Mouse (Mus musculus) layer of hippocampus, postnatal 36 days (tissue): ENCODE measurements around the gene E130114P18Rik. TPM values are rescaled to one million over a fixed set of nuclear protein-coding genes. Genes with fewer than 3 reads are reported as not detected.

Experiments
- DNase-seq, 2 experiments: peaks; one replicate each; pipeline ENCODE4 v3.0.0; 2022
- total RNA-seq, 2 experiments: library from RNA; stranded (reverse); gene quantifications; 2 replicates each; pipeline ENCODE4 v1.2.3; 2021

The E130114P18Rik gene
- total RNA-seq, 2 experiments from 2014 or later, result 7.5 to 8.6 TPM

DNA sequence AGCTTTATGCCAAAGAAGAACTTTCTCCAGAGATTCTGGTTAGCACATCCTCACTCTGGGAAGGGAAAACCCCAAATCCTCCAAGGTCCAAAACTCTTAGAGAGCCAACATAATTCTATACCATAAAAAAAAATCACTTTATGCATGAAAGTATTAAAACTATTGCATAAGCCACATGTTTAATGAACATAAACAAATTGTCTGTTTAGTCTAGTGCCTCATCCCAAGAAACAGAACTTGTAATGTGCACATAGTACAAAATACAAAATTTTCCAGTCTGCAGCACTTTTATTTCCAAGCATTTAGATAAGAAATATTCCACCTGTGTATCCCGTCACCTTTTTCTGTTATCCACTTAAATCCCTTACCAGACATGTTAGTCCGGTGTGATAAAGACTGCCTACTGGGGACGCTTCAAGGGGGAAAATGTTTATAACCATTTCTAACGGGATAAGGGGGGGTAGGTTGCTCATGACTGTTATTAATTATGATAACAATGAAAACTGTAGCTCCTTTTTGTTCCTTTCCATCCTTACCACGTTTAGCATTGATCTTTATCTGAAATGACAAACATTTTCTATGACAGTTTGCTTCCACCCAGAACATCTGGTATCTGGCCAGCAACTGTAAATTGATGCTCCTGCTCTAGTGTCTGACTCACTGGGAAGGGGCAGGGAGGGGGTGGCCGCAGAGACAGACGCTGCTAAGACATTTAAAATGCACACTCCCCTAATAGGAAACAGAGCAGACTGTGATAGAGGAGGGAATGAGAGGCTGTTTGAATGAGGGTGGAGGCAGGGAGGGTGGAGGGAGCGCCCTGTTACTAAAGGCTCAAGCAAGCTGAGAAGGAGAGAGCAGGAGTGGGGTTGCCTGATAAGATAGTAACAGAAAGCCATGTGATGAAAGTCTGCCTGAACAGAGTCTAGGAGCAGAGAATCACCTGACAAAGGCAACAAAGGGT, 176.7 kb downstream of the E130114P18Rik start:
- DNase-seq, result no peak

DNA sequence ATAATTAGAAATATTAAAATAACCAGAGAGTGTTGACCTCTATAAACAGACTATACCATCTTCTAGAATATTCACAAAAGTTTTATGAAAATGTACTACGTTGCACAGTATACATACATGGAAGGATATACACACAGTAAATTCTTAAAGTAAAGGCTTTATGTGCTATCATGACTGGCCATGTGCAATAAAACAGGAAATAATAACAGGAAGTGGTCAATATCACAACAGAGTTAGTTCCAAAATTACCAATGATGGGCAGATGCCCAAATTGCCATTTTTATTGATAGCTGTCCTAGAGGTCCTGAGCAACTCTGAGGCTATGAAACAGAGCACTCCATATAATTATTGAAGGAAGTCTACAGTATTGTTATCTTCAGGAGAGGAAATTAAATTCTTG, 180.4 kb downstream of the E130114P18Rik start:
- DNase-seq, result no peak

DNA sequence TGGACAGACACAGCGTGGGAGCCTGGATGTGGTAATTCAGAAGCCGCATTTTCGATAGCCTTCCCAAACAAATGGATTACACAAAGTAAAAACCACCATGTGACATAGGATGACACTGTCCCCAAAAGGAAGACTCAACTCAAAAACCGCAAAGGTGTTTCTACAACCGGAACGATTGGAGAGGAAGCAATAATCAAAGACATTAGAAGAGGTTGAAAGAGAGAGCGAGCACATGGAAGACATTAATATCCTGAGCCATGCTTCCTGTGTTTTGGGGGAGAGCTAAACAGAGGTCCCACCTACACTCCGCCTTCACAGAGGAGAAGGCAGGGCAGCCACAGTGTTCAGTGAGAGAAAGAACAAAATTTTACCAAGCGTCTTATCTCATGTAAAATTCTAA, 181.5 kb downstream of the E130114P18Rik start:
- no peak for DNase-seq

DNA sequence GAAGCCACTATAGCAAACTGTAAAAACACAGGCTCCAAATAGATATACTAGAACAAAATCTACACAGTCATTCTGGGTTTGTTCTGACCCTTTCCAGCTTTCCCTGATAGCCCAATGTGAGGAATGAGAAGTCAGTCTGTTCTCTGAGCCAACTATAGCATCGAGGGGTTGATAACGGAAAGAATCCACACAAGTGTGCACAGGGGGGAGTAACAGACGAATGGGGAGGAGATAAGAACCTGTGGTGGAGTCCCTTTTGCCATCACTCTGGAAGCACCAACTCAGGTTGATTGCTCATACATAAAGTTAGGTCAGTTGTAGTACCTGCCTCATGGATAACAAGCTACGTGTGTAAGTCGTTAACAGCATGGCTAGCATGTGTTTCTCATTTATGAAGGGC, 184.0 kb downstream of the E130114P18Rik start:
- DNase-seq, result no peak

DNA sequence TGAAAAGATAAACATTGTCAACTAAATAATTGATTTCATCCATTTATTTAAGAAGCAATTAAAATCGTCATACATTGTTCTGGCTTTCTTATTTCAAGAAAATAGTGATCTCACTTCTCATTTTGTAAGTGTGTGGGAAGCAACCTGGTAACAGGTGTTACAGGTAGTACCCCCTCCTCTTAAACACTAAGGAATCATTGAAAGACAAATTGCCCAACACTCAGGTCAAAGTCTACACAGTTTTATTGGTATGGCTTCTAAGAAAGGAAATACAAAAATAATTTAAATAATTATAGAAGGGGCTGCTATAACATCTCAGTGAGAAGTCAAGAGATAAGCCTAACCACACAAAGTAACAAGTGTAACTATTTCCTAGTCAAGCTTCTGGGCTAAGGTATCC, 188.1 kb downstream of the E130114P18Rik start:
- DNase-seq, result no peak

DNA sequence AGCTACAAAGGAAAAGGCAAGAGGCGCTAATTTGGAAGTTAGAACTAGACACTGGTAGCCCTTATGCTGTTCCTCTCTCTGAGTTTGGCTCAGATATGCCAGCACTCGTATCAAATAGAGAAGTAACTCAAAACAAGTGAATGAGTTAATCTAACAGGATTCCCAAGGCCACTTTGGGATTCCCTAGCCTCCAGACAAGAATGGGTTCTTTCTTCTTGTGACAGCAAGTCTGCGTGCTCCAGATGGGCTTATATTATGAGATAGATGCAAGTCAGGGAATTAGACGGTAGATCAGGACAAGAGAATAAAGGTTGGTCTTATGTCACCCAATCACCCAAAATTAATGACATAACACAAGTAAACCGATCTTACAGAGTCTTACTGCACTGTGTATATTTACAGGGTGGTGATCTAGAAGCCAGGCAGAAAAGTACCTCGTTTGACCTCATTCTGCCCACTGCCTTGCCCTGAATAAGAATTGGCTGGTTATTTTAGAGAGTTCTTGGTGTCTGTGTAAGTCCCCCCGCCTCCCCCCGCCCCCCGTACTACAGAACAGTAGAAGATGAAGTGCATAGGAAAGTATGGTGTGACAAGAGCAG, 190.4 kb downstream of the E130114P18Rik start:
- DNase-seq, result no peak

DNA sequence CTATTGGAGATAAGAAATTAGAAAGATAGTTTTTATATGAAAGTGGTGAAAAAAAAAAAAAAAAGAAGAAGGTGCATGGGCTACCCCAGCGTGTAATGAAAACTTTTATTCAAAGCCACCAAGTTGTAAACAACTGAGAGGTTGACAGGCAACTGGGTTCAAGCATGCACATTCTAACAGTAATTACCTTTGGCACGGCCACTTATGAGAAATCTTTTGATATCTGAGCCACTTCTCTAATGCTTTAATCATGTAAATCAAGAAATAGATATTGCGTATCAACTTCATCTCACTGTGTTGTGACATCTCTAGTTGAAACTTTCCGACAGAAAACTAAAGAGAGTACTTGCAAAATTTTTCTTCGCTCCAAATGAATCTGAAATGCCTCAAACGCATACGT, 192.7 kb downstream of the E130114P18Rik start:
- DNase-seq, result no peak

DNA sequence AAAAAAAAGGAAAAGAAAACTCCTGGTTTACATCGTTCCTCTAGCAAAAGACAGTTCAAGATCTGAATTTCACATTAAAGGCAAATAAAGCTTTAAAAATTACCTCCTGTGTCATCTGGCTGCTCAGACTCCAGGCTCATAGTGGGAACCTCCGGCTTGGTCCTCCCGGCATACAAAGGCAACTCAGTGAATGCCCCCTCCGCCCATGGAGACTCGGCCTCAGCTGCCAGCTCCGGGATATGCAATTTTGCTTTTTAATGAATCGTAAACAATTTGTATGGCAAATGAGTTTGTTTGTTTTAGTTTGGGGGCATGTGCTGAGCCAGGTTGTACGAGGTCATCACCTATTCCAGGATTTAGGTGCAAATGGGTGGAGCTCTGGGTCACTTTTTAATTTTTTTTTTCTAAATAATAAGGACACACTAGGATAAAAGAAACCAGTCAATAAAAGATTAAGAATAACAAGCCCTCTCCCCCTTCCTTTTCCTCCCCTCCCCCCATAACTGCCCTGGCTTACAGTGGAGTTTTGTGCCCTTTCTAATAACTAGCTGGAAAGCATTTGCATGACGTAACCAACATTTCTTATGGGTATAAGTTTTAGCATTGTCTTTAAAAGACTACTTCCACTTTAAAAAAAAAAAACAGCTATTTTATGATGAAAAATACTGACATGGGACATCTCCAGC, 193.3 kb downstream of the E130114P18Rik start:
- DNase-seq, result no peak

DNA sequence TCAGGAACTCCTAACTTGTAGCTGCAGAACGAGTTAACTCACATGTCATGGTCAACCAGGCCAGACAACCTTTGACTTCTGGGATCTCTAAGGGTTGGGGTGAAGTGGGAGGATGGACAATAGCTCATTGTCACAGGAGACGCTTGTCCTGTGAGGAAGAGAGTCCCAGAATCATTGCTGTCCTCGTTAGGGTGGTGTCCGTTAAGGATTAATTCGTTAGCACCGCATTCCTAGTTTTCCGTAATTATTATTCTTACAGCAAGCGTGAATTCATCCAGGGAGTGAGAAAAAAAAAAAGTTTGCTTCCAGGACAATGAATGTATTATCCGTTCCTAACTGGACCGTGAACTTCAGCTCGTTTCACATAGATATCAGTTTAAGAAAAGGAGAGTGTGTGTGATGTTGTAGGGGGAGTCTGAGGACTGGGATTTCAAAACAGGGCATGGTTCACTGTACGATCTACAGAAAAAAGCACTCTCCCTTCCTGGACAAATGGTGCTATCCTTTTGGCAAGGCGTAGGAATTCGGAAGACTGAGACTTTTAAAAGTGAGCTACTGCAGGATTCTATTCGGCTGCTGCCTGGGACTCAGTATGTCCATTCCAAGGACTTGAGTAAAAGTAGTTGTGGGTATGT, 195.0 kb downstream of the E130114P18Rik start:
- no peak for DNase-seq

DNA sequence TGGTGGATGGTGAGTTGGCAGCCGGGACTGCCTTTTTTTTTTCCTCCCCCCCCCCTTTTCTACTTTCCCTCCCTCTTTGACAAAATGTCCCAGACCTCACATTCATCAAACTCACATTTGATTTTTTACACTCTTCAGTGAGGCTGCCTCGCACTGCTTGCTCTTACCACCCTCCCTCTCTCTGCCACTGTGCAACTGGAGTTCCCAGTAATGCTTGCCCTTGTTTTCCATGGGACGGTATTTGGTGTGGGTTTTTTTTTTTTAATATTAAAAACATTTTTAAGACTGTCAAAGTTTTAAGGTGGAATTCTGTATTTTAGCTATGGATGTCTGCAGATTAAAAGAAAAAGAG, 195.8 kb downstream of the E130114P18Rik start:
- DNase-seq, result no peak

DNA sequence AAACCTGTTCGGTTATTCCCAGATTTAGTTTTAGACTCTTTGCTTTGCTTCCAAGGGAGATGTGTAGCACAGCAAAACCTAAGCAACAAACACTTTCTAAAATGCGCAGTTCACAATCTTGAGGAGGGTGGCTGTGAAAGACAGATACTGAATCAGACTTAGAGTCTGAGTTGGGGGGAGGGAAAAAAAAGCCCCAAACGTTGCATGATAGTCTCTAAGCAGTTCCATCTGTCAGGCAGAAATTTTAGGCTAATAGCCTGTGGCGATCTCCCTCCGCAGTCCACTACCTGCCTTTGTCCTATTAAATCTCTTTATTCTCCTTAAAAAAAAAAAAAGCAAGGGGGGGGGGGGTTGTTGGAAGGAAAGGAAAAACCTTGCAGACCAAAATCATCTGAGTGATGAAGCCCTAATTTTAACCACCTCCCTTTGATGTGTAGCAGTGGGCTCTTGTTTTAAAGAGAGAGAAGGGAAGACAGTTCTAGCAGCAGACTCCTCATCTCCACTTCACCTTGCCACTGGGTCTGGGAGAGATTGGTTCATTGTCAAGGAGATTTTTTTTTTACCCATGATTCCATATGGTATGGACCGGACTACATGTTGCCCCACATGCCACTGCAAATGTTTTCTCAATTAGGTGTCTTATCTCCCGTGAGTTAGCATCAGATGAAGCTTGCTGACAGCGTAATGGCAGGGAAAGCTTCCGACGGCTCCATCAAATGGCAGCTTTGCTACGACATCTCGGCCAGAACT, 196.4 kb downstream of the E130114P18Rik start:
- no peak for DNase-seq

DNA sequence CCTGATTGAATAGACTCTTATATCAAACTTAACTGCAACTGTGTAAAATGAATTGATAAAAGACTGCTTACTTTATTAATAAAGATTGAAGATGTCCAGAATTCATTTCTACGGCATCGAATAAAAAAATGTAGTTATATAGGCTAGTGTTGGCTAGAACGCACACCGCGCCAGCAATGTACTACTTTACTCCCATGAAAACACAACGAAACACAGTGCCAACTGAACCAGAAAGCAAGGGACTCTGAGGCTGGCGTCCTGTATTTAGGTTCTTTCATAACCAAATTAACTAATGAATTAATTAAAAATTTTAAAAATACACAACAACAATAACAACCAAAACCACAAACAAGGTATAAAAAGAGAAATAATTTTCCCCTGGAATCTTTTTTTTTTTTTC, 197.0 kb downstream of the E130114P18Rik start:
- no peak for DNase-seq

DNA sequence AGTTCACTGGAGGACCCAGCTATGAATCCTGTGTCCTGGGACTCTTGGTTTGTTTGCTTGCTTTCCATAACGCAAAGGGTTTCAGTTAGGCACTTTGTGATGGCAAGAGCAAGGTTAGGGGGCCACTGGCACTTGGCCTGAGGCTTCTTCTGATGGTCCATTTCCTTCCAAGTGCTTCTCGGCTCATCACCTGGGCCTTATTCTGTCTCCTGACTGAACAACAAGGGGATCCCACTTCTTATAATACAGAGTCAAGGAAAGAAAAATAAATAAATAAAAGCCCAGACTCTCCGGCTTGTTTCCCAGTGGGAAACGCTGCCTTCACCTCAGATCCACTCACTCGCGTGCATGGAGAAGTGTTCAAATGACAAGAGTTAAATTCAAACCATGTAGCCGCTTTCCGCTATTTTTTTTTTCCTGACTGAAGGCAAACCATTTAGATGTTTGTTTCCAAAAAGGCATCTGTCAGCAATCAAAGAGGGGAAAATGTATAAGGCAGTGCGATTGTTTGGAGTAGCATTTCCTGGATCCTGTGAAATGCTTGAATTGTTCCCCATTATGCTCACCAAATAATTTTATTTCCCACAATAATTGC, 199.2 kb downstream of the E130114P18Rik start:
- DNase-seq, result no peak

DNA sequence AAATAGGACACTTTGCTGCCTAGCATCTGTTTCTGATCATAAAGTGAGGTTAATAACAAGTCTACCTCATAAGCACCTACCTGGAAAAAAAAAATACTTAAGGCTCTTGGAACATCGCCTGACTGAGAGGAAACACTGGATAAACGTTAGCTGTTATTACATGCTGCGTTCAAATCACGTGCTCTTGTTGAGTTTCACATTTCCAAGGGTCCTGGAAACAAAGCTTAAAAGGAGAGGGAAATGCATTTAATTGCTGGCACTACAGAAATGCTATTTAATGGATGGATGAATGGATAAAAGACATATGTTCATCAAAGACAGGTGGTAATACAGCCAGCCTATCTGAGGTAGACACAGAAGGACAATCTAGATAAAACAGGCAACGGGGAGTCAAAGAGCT, 200.4 kb downstream of the E130114P18Rik start:
- no peak for DNase-seq

DNA sequence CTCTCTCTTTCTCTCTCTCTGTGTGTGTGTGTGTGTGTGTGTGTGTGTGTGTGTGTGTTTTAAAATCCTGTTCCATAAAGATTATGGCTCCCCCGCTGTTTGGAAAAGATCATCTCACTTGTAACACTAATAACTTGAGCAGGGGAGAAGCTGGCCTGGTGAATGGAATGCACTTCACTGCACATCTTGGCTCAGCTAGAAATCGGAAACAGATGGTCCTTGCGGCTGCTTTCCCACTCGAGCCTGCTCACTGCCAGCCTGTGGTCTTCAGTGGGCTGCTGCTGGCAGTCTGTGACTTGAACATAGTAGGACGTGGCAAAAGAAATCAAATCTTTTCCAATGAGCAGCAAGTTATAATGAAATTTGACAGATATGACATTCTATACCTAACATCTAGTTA, 202.4 kb downstream of the E130114P18Rik start:
- peak; percentile 52 to 68 for DNase-seq

DNA sequence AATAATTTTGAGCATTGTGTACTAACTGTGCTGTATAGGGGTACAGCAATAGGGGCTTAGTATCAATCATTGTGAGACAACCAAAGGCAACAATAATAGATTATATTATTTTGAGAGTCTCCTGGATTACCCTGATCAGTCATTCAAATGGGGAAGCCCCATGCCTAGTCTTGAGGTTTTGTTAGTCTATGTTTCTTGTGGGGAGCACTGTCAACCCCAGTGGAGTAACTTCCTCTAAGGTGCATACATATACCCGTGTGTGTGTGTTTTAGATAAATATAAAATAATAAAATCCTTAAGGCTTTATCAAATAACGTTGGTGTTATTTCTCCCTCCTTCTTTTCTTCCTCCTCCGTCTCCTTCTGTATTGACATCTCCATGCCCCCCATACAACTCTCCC, 208.6 kb downstream of the E130114P18Rik start:
- DNase-seq, result no peak

DNA sequence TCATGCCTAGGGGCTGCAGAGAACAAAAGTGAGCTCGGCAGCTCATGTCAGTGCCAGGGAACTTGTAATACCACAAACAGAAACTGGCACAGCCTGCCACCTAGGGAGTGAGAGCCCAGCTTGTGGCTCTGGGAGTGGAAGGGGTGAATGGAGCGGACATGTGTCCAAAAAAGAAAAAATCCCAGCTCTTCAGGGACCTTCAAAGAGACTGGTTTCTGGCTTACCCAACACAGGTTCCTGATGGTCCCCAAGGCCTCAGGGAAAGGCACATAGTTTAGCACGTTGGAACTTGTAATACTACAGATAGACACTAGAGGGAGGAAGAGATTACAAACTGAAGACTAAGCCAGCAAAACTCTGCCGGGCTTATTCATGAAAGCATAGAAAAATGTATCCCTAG, 213.2 kb downstream of the E130114P18Rik start:
- DNase-seq, result no peak

DNA sequence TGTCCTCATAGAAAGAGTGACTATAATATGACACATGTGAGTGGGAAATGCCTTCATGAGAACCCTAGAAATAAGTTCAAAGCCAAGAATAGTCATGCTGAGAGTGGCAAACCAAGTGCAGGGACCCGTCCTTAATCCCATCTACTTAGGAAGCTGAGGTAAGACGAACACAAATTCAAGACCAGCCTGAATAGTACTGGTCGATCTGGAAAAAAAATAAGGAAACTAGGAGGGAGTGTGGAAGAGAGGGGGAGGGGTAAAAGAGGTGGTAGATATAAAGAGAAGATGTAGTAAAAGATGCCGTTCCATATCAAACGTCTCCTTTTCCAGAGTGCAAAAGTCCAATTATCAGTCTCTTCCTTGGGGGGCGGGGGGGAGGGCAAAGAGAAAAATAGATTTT, 213.7 kb downstream of the E130114P18Rik start:
- no peak for DNase-seq

DNA sequence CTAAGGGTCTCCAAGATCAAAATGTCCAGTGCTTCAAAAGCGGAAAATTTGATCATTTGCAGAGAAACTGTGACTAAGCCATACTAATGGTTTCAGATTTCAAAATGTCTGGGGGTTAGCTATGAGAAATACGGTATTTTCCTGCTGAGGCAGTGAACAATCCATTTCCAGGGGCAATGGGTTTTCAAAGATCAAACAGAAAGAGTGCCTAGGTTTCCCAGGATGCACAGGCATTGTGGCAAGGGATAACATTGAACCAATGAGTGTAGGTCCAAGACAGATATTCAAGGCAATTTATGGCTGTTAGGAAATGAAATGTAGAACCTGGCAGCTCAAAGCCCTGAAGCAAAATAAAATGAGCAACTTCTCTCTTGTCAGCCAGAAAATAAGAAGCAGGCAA, 220.3 kb downstream of the E130114P18Rik start:
- DNase-seq, result no peak

DNA sequence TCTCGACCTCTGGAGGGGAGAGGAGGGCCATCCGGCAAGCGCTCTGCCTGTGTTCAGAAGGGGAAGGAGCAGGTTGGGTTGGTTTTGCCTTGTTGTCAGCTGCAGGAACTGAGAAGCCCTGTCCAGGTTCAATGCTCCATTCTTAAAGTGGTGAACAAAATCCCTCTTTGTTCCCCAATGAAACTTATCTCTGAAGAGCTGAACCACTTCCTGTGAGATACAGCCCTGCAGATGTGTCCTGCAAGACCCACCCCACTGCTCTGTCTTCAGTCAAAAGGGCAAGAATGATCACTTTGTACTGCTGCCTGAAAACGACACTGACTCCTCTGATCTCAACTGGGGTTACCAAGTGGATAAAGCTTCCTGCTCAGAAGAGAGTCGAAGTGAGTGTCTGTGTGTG, 233.9 kb downstream of the E130114P18Rik start:
- DNase-seq, result no peak

DNA sequence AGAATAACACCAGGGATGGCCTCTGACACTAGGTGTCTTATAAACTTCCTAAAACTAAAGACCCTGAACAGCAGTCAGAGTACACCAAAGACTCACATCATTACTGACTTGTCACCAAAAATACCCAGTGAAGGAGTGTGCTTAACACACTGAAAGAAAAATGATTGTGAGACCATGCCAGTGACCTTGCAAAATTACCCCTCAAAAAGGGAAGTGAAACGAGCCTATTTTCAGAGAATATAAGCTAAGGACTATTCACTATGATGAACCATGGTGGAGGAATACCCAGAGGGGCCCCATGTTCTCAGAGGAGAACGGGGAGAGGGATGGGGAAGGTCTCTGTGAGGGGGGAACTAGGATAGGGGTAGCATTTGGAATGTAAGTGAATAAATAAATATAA, 245.8 kb downstream of the E130114P18Rik start:
- no peak for DNase-seq

DNA sequence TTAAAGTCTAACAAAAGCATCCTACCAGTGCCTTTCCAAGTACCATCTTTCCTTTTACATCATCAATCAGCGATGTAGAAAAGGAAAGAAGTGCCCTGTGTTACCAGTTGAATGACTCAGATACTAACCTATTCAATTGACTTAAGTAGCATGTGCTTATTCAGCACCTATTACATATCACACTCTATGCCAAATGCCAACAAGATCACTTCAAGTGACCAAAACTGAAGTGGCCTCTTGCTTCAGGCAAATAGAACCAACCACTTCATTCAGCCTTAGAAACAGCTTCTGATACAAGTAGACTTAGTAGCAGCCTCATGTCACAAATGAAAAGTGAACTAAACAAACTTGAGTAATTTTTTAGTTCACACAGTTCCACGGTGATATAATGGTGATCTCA, 249.4 kb downstream of the E130114P18Rik start:
- no peak for DNase-seq
